In the genomic region with DNA sequence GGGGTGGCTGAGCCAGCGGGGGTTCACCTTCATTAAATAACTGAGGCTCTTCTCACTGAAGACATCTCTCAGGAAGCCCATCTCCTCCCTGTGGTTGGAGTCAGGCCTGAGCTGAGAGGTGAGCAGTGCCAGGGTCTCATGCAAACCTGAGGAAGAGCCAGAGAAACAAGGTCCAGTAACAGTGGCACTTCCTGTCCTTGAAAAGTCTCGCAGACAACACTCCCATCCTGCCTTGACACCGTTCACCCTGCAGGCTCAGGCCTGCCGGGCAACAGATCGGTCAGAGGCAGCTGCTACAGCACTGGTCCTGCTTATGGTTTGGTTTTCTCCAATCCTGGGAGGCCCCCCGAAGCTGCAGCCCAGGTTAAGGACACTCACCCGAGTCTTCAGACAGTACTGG, we compare ENCODE assay signal across 11 mouse cellular contexts. TPM values are rescaled to one million over a fixed set of nuclear protein-coding genes. Genes with fewer than 3 reads are reported as not detected.
A peak's percentile ranks its signal among the peaks of the same experiment; 100 is the strongest.
DNase-seq lines count a peak whose midpoint lies in the region; ATAC-seq and TF ChIP-seq lines count a peak whose summit lies in the region.
"Had no signal": no experiment of that assay in that cellular context is flagged by ENCODE, and none has a peak within 500 bp of the region (broad histone marks: within the 10 kb centered on the region; RNA-seq: fewer than 3 reads in every experiment).

No protein-coding gene starts in this region.

- TF ChIP-seq EP300 in liver, postnatal 0 days (IDR thresholded peaks at IDR 0.05; ENCODE audit: low read depth) = no peak

- ATAC-seq in liver, embryonic 11.5 days (replicated peaks; ENCODE audit: low FRiP score) = no peak
- ATAC-seq in liver, postnatal 0 days = no peak
- no peak for ATAC-seq in hindbrain, embryonic 15.5 days (ENCODE audit: low FRiP score, low read depth)
- ATAC-seq in neural tube, embryonic 15.5 days (ENCODE audit: low FRiP score) = no peak
- ATAC-seq: inflammation-experienced regulatory T-cells, adult 6 months had no signal

- H3K4me3 ChIP-seq in liver, embryonic 11.5 days (ENCODE audit: low read depth, low read length) = no peak overlapping the region
- H3K4me3 ChIP-seq in liver, postnatal 0 days (ENCODE audit: low read depth, low read length) = no peak overlapping the region
- H3K4me3 ChIP-seq in hindbrain, embryonic 15.5 days = peak overlapping the region; percentile 69
- peak overlapping the region; percentile 58 for H3K4me3 ChIP-seq in neural tube, embryonic 15.5 days (replicated peaks)

- H3K27me3 ChIP-seq in liver, embryonic 11.5 days (replicated peaks; ENCODE audit: control insufficient read depth, insufficient read depth, low read length) = peaks cover 45% of the 10 kb centered on the region
- H3K27me3 ChIP-seq in liver, postnatal 0 days (ENCODE audit: insufficient read depth, low read length) = peaks cover 24% of the 10 kb centered on the region
- no peaks in the 10 kb centered on the region for H3K27me3 ChIP-seq in hindbrain, embryonic 15.5 days
- H3K27me3 ChIP-seq in neural tube, embryonic 15.5 days (replicated peaks) = no peaks in the 10 kb centered on the region

- peak; percentile 51 for DNase-seq in cerebellum, adult 8-10 months
- no peak for DNase-seq in cerebellum, adult 11-12 months
- DNase-seq in liver, embryonic 11.5 days (ENCODE audit: low spot score) = no peak
- no peak for DNase-seq in liver, postnatal 0 days
- DNase-seq in embryo, embryonic 10 days (ENCODE audit: low spot score) = no peak
- no peak for DNase-seq in testis, postnatal 10 days (ENCODE audit: low spot score)
- DNase-seq: liver had no signal

- WGBS in liver, embryonic 11.5 days = 35% methylated on average over 7 of the region's 7 CpGs
- 62% methylated on average over 7 of the region's 7 CpGs for WGBS in liver, postnatal 0 days (ENCODE audit: insufficient replicate concordance)
- 33% methylated on average over 7 of the region's 7 CpGs for WGBS in hindbrain, embryonic 15.5 days
- 44% methylated on average over 7 of the region's 7 CpGs for WGBS in neural tube, embryonic 15.5 days

- H3K4me2 ChIP-seq in liver, embryonic 11.5 days = peak overlapping the region; percentile 14
- no peak overlapping the region for H3K4me2 ChIP-seq in liver, postnatal 0 days (ENCODE audit: low read depth, low read length)
- H3K4me2 ChIP-seq in hindbrain, embryonic 15.5 days = peak overlapping the region; percentile 63
- H3K4me2 ChIP-seq in neural tube, embryonic 15.5 days = peak overlapping the region; percentile 69

- no peak overlapping the region for H3K27ac ChIP-seq in liver, embryonic 11.5 days (ENCODE audit: low read depth, low read length)
- no peak overlapping the region for H3K27ac ChIP-seq in liver, postnatal 0 days (ENCODE audit: low read depth)
- H3K27ac ChIP-seq in hindbrain, embryonic 15.5 days (replicated peaks) = 0 out of 2 replicates have a peak overlapping the region, but pooled peaks have one; percentile 9
- no peak overlapping the region for H3K27ac ChIP-seq in neural tube, embryonic 15.5 days (replicated peaks)

- no peak overlapping the region for H3K9ac ChIP-seq in liver, embryonic 11.5 days (ENCODE audit: low read depth, low read length)
- no peak overlapping the region for H3K9ac ChIP-seq in liver, postnatal 0 days (replicated peaks)
- peak overlapping the region; percentile 23 for H3K9ac ChIP-seq in hindbrain, embryonic 15.5 days
- H3K9ac ChIP-seq in neural tube, embryonic 15.5 days (replicated peaks) = 0 out of 2 replicates have a peak overlapping the region, but pooled peaks have one; percentile 28

- TF ChIP-seq CTCF in liver, postnatal 0 days (IDR thresholded peaks at IDR 0.05; ENCODE audit: low read depth) = no peak

- no peaks in the 10 kb centered on the region for H3K9me3 ChIP-seq in liver, embryonic 11.5 days (ENCODE audit: control insufficient read depth, low read length)
- H3K9me3 ChIP-seq in liver, postnatal 0 days (ENCODE audit: low read length) = no peaks in the 10 kb centered on the region
- no peaks in the 10 kb centered on the region for H3K9me3 ChIP-seq in hindbrain, embryonic 15.5 days
- H3K9me3 ChIP-seq in neural tube, embryonic 15.5 days (replicated peaks) = no peaks in the 10 kb centered on the region

- H3K36me3 ChIP-seq in liver, embryonic 11.5 days (ENCODE audit: control insufficient read depth, insufficient read depth, low read length) = no peaks in the 10 kb centered on the region
- no peaks in the 10 kb centered on the region; the same call in 1 of the 2 replicates for H3K36me3 ChIP-seq in liver, postnatal 0 days (replicated peaks; ENCODE audit: insufficient read depth, low read length)
- peaks cover 8% of the 10 kb centered on the region; the same call in 1 of the 2 replicates for H3K36me3 ChIP-seq in hindbrain, embryonic 15.5 days
- H3K36me3 ChIP-seq in neural tube, embryonic 15.5 days = peaks cover 14% of the 10 kb centered on the region; the same call in 1 of the 2 replicates

- H3K4me1 ChIP-seq in liver, embryonic 11.5 days (replicated peaks; ENCODE audit: control insufficient read depth, insufficient read depth, low read length) = peaks cover 12% of the 10 kb centered on the region
- 0 out of 2 replicates have a peak, but pooled peaks cover 5% of the 10 kb centered on the region for H3K4me1 ChIP-seq in liver, postnatal 0 days (ENCODE audit: insufficient read depth)
- peaks cover 32% of the 10 kb centered on the region for H3K4me1 ChIP-seq in hindbrain, embryonic 15.5 days (replicated peaks)
- H3K4me1 ChIP-seq in neural tube, embryonic 15.5 days = peaks cover 47% of the 10 kb centered on the region

RNA-seq across cellular contexts. Expression of a gene that starts 2.9 kb away (rescaled TPM):
- 2.6 and 3.2 TPM in 2 replicates for polyA plus RNA-seq in liver, embryonic 11.5 days (2014; fragmentation: Nextera tagmentation; extraction: Ambion mirVana)
- polyA plus RNA-seq in liver, postnatal 0 days (2015; fragmentation: Nextera tagmentation; extraction: Ambion mirVana) = 0.56 and 0.72 TPM in 2 replicates
- 55.9 and 56.2 TPM in 2 replicates for polyA plus RNA-seq in hindbrain, embryonic 15.5 days (2015; fragmentation: Nextera tagmentation; extraction: Ambion mirVana)
- 49.6 and 56.6 TPM in 2 replicates for polyA plus RNA-seq in neural tube, embryonic 15.5 days (2015; fragmentation: Nextera tagmentation; extraction: Ambion mirVana)

RNA-seq across cellular contexts. Expression of a gene that starts 16.0 kb away (rescaled TPM):
- polyA plus RNA-seq in liver, embryonic 11.5 days (2014; fragmentation: Nextera tagmentation; extraction: Ambion mirVana) = 0.27 and 0.66 TPM in 2 replicates
- 1.8 and 2.3 TPM in 2 replicates for polyA plus RNA-seq in liver, postnatal 0 days (2015; fragmentation: Nextera tagmentation; extraction: Ambion mirVana)
- polyA plus RNA-seq in hindbrain, embryonic 15.5 days (2015; fragmentation: Nextera tagmentation; extraction: Ambion mirVana) = 0.30 and 0.43 TPM in 2 replicates
- polyA plus RNA-seq in neural tube, embryonic 15.5 days (2015; fragmentation: Nextera tagmentation; extraction: Ambion mirVana) = 0.64 and 0.88 TPM in 2 replicates

RNA-seq across cellular contexts. Expression of a gene that starts 38.5 kb away (rescaled TPM):
- 20.5 and 21.2 TPM in 2 replicates for polyA plus RNA-seq in liver, embryonic 11.5 days (2014; fragmentation: Nextera tagmentation; extraction: Ambion mirVana)
- polyA plus RNA-seq in liver, postnatal 0 days (2015; fragmentation: Nextera tagmentation; extraction: Ambion mirVana) = 18.4 and 22.7 TPM in 2 replicates
- polyA plus RNA-seq in hindbrain, embryonic 15.5 days (2015; fragmentation: Nextera tagmentation; extraction: Ambion mirVana) = 25.4 and 25.9 TPM in 2 replicates
- polyA plus RNA-seq in neural tube, embryonic 15.5 days (2015; fragmentation: Nextera tagmentation; extraction: Ambion mirVana) = 26.4 and 28.9 TPM in 2 replicates

RNA-seq across cellular contexts. Expression of a gene that starts 41.3 kb away (rescaled TPM):
- polyA plus RNA-seq in liver, embryonic 11.5 days (2014; fragmentation: Nextera tagmentation; extraction: Ambion mirVana) = not detected in 2 replicates
- 0.19 TPM in 1 of 2 replicates, not detected in the other for polyA plus RNA-seq in liver, postnatal 0 days (2015; fragmentation: Nextera tagmentation; extraction: Ambion mirVana)
- polyA plus RNA-seq in hindbrain, embryonic 15.5 days (2015; fragmentation: Nextera tagmentation; extraction: Ambion mirVana) = not detected in 2 replicates
- polyA plus RNA-seq in neural tube, embryonic 15.5 days (2015; fragmentation: Nextera tagmentation; extraction: Ambion mirVana) = not detected in 2 replicates
- polyA plus RNA-seq: inflammation-experienced regulatory T-cells, adult 6 months; spleen, adult 2 months had no signal

RNA-seq across cellular contexts. Expression of a gene that starts 58.5 kb away (rescaled TPM):
- polyA plus RNA-seq in liver, embryonic 11.5 days (2014; fragmentation: Nextera tagmentation; extraction: Ambion mirVana) = not detected in 2 replicates
- not detected in 2 replicates for polyA plus RNA-seq in liver, postnatal 0 days (2015; fragmentation: Nextera tagmentation; extraction: Ambion mirVana)
- 0.06 and 0.09 TPM in 2 replicates for polyA plus RNA-seq in hindbrain, embryonic 15.5 days (2015; fragmentation: Nextera tagmentation; extraction: Ambion mirVana)
- polyA plus RNA-seq in neural tube, embryonic 15.5 days (2015; fragmentation: Nextera tagmentation; extraction: Ambion mirVana) = 0.23 TPM in 1 of 2 replicates, not detected in the other
- polyA plus RNA-seq: inflammation-experienced regulatory T-cells, adult 6 months had no signal

Comparison
In these comparisons a context has a peak if more than half of its experiments do, and no peak if none do; other contexts are left out.
1. H3K4me3 ChIP-seq: peak in hindbrain, embryonic 15.5 days (single experiment) and neural tube, embryonic 15.5 days (single experiment); none in liver, embryonic 11.5 days (single experiment) and liver, postnatal 0 days (single experiment).
2. H3K9ac ChIP-seq: peak in hindbrain, embryonic 15.5 days (single experiment) and neural tube, embryonic 15.5 days (single experiment); none in liver, embryonic 11.5 days (single experiment) and liver, postnatal 0 days (single experiment).
3. RNA of a gene that starts 2.9 kb away (polyA plus RNA-seq): 49.6 to 56.6 TPM in neural tube, embryonic 15.5 days and 55.9 to 56.2 TPM in hindbrain, embryonic 15.5 days; 2.6 to 3.2 TPM in liver, embryonic 11.5 days and 0.56 to 0.72 TPM in liver, postnatal 0 days; every median in the first group is over 10 times any median in the second.